Mouse (Mus musculus) subcutaneous adipose tissue, adult 2 months (tissue): ENCODE data around the gene Vmn1r181. TPM values are rescaled to one million over a fixed set of nuclear protein-coding genes. Genes with fewer than 3 reads are reported as not detected.

ENCODE experiments used
- polyA plus RNA-seq: library from polyadenylated mRNA; depleted of rRNA; stranded (reverse); fragments of >200 nt; gene quantifications from 2 replicates; pipeline ENCODE4 v1.2.3, GENCODE M21; 2012; ENCODE audit warnings: low replicate concordance; rRNA removed

The Vmn1r181 gene
- polyA plus RNA-seq, result not detected in 2 replicates

DNA sequence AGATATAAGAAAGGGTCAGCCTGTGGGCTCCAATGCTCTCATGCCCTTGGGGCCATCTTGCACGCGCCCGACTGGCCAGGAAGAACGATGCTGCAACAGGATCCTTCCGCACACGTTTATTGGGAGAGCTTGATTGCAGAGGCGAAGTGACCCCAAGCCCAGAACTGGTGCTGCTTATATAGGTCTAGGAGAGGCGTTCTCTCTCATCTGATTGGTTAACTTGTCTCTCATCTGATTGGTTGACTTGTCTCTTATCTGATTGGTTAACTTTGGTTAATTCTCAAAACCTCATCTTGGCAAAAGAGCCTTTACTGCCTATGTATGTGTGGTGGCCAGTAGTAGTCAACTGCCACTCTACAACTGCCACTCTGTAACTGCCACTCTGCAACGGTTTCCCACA, at the start of gene Vmn1r181:
Gene Vmn1r181 (plus strand): TSS at position 301 of the 400 bp plus-strand sequence.

DNA sequence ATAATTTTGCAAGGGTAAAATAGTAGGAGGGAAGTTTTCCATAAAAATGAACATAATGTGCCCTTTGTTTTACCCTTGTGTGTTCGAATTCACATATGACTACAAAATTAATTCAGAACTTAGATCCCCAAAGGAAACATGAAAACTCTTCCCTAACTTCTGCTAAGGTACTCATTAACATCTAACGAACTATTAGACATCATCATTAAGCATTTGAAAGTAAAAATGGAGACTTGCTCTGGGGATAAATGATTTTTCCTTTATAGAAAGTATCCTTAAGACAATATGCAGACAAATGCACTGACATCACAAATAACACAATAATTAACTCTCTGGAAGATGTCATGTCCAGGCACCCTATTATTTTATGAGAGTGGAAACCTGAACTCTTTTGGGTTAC, 47.7 kb upstream of the Vmn1r181 start, which contains the start of gene Vmn1r179:
Gene Vmn1r179 (plus strand): TSS at position 301 of the 400 bp plus-strand sequence.

DNA sequence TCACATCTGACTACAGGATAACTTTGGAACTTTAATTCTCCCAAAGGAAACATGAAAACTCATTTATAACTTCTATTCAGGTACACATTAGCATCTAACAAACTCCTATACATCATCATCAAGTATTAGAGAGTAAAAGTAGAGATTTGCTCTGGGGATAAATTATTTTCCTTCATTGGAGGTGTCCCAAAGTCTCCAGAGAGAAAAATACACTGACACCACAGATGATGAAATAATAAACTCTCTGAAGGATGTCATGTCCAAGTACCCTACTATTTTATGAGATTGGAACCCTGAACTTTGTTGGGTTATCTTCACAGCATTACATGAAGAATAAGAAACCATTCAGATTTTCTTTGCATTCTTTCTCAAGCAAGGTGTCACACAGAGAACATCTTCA, 24.1 kb upstream of the Vmn1r181 start, which contains the start of gene Vmn1r180:
Gene Vmn1r180 (plus strand): TSS at position 301 of the 400 bp plus-strand sequence.

DNA sequence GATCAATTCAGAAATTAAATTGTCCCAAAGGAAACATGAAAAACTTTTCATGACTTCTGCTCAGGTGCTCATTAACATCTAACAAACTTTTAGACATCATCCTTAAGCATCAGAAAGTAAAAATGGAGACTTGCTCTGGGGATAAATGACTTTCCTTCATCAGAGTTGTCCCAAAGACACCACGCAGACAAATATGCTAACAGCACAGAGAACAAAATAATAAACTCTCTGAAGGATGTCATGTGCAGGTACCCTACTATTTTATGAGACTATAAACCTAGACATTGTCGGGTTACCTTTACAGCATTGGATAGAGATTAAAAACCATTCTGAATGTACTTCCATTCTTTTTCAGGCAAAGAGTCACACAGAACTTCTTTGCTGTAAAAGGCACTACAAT, 27.0 kb downstream of the Vmn1r181 start, which contains the start of gene V1rd19:
Gene V1rd19 (plus strand): TSS at position 301 of the 400 bp plus-strand sequence.

Other genes starting within 250 kb of the Vmn1r181 start
- not detected in 2 replicates for gene Vmn1r174, start 222.3 kb upstream of the Vmn1r181 start, polyA plus RNA-seq
- not detected in 2 replicates for gene Vmn1r175, start 164.0 kb upstream of the Vmn1r181 start, polyA plus RNA-seq
- not detected in 2 replicates for gene Vmn1r176, start 137.2 kb upstream of the Vmn1r181 start, polyA plus RNA-seq
- not detected in 2 replicates for gene Vmn1r177, start 108.2 kb upstream of the Vmn1r181 start, polyA plus RNA-seq
- gene Vmn1r178, start 82.6 kb upstream of the Vmn1r181 start, polyA plus RNA-seq, result not detected in 2 replicates
- gene Vmn1r179, start 47.6 kb upstream of the Vmn1r181 start, polyA plus RNA-seq, result not detected in 2 replicates
- not detected in 2 replicates for gene Vmn1r180, start 24.0 kb upstream of the Vmn1r181 start, polyA plus RNA-seq
- gene V1rd19, start 27.1 kb downstream of the Vmn1r181 start, polyA plus RNA-seq, result not detected in 2 replicates
- not detected in 2 replicates for gene Vmn1r183, start 78.6 kb downstream of the Vmn1r181 start, polyA plus RNA-seq
- 11.2 and 17.5 TPM in 2 replicates for gene Zfp180, start 107.3 kb downstream of the Vmn1r181 start, polyA plus RNA-seq
- 2.0 and 4.3 TPM in 2 replicates for gene Zfp112, start 137.7 kb downstream of the Vmn1r181 start, polyA plus RNA-seq
- gene Zfp235, start 159.6 kb downstream of the Vmn1r181 start, polyA plus RNA-seq, result 7.5 and 11.7 TPM in 2 replicates
- gene Zfp114, start 200.4 kb downstream of the Vmn1r181 start, polyA plus RNA-seq, result 0.26 and 2.0 TPM in 2 replicates
- gene Zfp111, start 236.8 kb downstream of the Vmn1r181 start, polyA plus RNA-seq, result 2.2 and 5.3 TPM in 2 replicates